Mouse (Mus musculus): ENCODE measurements around the gene Rab3d. TPM values are rescaled to one million over a fixed set of nuclear protein-coding genes. Genes with fewer than 3 reads are reported as not detected.
"Not testable (repeated sequence)": the region's sequence is repeated elsewhere in the genome, so short reads cannot be mapped to it uniquely, and the experiment has no call there.

The Rab3d gene
- polyA plus RNA-seq, 1 experiment from 2014 or later = 9.2 TPM

DNA sequence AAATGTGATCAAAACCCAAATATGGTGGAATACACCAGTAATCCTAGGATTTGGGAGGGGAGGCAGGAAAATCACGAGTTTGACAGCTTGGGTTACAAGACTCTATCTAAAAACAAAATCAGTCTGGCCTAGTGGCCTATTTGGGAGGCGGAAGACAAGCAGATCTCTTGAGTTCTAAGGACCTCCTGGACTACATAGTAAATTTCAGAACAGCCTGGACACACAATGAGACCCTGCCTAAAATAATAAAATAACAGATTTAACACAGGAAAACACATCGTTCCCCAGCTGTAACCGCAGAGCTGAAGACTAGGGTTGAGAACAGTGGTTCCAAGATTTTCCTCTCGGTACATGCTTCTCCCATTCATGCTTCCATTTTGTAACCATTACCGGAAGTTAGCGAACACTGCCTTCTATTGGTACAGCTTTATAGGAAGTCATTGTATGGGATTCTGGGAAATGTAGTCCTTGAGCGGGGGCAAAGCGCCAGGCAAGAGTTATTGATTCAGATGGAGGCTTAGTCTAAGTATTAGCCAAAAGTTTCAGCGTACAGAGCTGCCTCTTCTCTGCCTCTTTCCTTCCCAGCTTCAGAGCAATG lies 16.7 kb downstream of the Rab3d start:
- Histone ChIP-seq H3K4me3 (peak overlapping the region; percentile 46), H3K4me2 (peak overlapping the region; percentile 61), H3K27me3 (replicated peaks) (peaks cover 23% of the 10 kb centered on the region), H3K9ac (peak overlapping the region; percentile 55; the same call in 1 of the 2 replicates), H3K36me3 (no peaks in the 10 kb centered on the region), H3K9me3 (no peaks in the 10 kb centered on the region), H3K4me1 (no peaks in the 10 kb centered on the region), H3K27ac (replicated peaks) (no peak overlapping the region)
- ATAC-seq (ENCODE audit: extremely low read depth, insufficient number of reproducible peaks, low FRiP score, low TSS enrichment) = no peak
- 12% methylated on average over 10 of the region's 10 CpGs for WGBS

DNA sequence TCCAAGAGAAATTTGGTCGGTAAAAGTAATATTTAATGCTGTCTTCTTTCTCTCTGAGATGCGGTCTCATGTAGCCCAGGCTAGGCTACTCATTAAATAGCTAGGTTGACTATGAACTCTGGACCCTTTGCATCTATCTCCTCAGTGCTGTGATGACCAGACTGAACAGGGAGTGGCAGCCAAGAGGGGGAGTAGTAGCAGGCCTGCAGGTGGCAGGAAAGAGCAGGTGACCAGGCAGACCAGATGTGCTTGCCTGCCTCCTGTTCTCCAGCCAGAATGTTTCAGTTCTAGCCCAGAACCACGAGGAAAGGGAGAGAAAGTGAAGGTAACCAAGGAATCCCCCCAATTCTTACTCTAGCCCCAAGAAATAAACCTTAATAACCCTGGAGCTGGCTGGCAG lies 28.8 kb downstream of the Rab3d start:
- WGBS = 64% methylated on average over 3 of the region's 3 CpGs
- Histone ChIP-seq H3K4me1 (no peaks in the 10 kb centered on the region), H3K4me3 (no peak overlapping the region), H3K9ac (no peak overlapping the region), H3K27me3 (replicated peaks) (peaks cover 11% of the 10 kb centered on the region; the same call in 1 of the 2 replicates), H3K4me2 (no peak overlapping the region), H3K36me3 (no peaks in the 10 kb centered on the region), H3K9me3 (no peaks in the 10 kb centered on the region), H3K27ac (replicated peaks) (no peak overlapping the region)
- ATAC-seq (ENCODE audit: extremely low read depth, insufficient number of reproducible peaks, low FRiP score, low TSS enrichment) = no peak

DNA sequence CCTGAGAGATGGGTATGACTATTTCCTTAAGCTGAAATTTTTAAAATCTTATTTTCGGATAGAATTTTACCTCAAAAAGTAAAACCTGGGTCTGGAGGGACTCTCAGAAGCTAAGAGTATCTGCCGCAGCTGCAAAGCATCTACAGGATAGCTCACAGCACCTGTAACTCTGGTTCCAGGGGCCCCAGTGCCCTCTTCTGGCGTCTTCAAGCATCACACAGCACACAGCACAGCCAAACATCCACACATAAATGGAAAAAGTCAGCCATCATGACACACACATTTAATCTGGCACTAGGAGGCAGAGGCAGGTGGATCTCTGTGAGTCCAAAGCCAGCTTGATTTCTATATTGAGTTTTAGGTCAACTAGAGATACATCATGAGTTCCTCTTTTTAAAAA lies 41.4 kb downstream of the Rab3d start:
- no peak overlapping the region for H3K9ac ChIP-seq
- no peak overlapping the region for H3K4me2 ChIP-seq
- 57% methylated on average over 3 of the region's 3 CpGs for WGBS
- H3K9me3 ChIP-seq = 0 out of 2 replicates have a peak, but pooled peaks cover 5% of the 10 kb centered on the region
- H3K27ac ChIP-seq (replicated peaks) = no peak overlapping the region
- ATAC-seq (ENCODE audit: extremely low read depth, insufficient number of reproducible peaks, low FRiP score, low TSS enrichment) = no peak
- no peaks in the 10 kb centered on the region for H3K36me3 ChIP-seq
- peaks cover 6% of the 10 kb centered on the region for H3K27me3 ChIP-seq (replicated peaks)
- H3K4me1 ChIP-seq = no peaks in the 10 kb centered on the region
- no peak overlapping the region for H3K4me3 ChIP-seq

DNA sequence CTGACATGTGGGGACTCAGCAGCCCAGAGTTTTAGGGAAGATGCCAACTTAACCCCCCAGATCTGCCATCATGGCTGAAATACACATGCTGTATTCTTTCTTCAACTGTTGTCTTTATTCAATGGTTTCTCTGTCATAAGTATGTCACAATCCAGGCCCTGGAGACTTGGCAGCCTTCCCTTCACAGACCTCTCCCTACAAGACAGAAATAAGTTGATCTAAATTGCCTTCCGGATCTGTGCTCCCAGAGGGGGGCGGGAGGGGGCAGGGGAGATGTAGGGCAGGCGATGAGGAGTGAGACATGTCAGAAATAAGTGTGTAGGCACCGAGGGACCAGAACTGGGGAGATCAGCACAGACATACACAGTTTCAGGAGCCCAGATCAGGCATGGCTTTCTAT lies 45.8 kb downstream of the Rab3d start:
- no peak overlapping the region for H3K27ac ChIP-seq (replicated peaks)
- no peaks in the 10 kb centered on the region for H3K36me3 ChIP-seq
- H3K27me3 ChIP-seq (replicated peaks) = peaks cover 6% of the 10 kb centered on the region
- H3K9me3 ChIP-seq = no peaks in the 10 kb centered on the region
- WGBS = 45% methylated on average over 4 of the region's 4 CpGs
- H3K4me2 ChIP-seq = no peak overlapping the region
- H3K4me1 ChIP-seq = no peaks in the 10 kb centered on the region
- H3K9ac ChIP-seq = no peak overlapping the region
- no peak for ATAC-seq (ENCODE audit: extremely low read depth, insufficient number of reproducible peaks, low FRiP score, low TSS enrichment)
- H3K4me3 ChIP-seq = no peak overlapping the region

DNA sequence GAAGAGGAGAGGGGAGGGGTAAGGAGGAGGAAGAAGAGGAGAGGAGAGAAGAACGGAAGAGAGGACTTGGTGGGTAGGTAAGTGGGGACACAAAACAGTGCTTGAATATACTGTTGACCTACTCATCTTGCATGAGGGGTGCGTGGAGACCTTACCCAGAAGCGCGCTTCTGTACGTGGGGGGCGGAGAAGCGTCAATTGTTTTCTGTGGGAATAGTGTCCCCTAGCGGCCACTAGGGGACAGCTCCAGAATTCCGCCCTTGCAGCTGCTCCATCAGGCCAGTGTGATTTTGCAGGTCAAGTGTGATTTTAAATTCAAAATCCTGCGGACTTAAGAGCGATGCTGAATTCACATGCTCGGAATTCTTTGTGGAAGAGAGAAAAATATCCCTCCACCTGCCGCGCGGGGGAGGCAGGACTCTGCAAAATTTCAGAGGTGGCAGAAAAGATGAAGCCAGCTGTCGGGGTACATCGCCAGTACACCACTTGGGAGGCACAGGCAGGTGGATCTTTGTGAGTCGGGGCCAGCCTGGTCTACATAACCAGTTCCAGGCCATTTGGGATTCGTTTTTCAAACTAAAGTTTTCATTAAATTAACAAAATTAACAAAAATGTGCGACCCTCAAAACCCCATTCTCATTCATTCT lies 47.0 kb downstream of the Rab3d start:
- no peak overlapping the region for H3K9ac ChIP-seq
- no peaks in the 10 kb centered on the region for H3K4me1 ChIP-seq
- no peak overlapping the region for H3K27ac ChIP-seq (replicated peaks)
- no peaks in the 10 kb centered on the region for H3K36me3 ChIP-seq
- no peak for ATAC-seq (ENCODE audit: extremely low read depth, insufficient number of reproducible peaks, low FRiP score, low TSS enrichment)
- peak overlapping the region; percentile 60 for H3K4me2 ChIP-seq
- 14% methylated on average over 20 of the region's 20 CpGs for WGBS
- no peak overlapping the region for H3K4me3 ChIP-seq
- H3K27me3 ChIP-seq (replicated peaks) = peaks cover 6% of the 10 kb centered on the region
- no peaks in the 10 kb centered on the region for H3K9me3 ChIP-seq

DNA sequence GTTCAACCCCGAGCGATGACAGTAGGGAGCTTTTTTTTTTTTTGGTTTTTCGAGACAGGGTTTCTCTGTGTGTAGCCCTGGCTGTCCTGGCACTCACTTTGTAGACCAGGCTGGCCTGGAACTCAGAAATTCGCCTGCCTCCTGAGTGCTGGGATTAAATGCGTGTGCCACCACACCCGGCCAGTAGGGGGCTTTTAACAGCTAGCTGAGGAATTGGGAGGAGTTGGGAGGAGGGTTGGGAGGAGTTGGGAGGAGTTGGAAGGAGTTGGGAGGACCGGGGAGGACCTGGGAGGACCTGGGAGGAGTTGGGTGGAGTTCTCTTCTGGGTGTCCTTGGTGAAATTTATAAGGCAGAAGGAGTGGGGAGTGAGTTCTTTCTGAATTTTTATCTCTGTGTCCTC lies 48.7 kb downstream of the Rab3d start:
- 44% methylated on average over 7 of the region's 7 CpGs for WGBS
- H3K4me3 ChIP-seq; H3K4me1 ChIP-seq; H3K36me3 ChIP-seq; H3K4me2 ChIP-seq; H3K9ac ChIP-seq; H3K27ac ChIP-seq (replicated peaks); H3K27me3 ChIP-seq (replicated peaks); H3K9me3 ChIP-seq; ATAC-seq (ENCODE audit: extremely low read depth, insufficient number of reproducible peaks, low FRiP score, low TSS enrichment): not testable (repeated sequence)

DNA sequence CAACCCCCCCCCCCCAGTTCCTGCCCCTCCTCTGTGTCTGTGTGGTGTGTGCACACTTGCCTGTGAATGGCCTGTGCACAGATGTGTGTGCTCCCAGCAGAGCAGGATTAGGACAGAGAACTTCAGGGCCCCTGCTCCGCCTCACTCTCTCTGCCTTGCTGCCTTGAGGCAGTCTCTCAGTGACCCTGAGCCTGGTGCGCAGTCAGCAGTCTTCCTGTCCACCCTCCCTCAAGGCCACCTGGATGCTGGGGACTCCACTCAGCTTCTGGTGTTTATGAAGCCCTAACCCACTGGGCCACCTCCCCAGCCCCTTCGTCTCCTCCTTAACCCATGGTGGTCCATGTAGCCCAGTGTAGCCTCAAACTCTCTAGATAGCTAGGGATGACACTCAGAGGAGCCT lies 50.3 kb downstream of the Rab3d start:
- Histone ChIP-seq H3K27ac (replicated peaks) (no peak overlapping the region), H3K4me1 (no peaks in the 10 kb centered on the region), H3K4me2 (no peak overlapping the region), H3K4me3 (no peak overlapping the region), H3K9ac (no peak overlapping the region), H3K9me3 (no peaks in the 10 kb centered on the region), H3K27me3 (replicated peaks) (peaks cover 6% of the 10 kb centered on the region), H3K36me3 (no peaks in the 10 kb centered on the region)
- WGBS = 65% methylated on average over 3 of the region's 3 CpGs
- no peak for ATAC-seq (ENCODE audit: extremely low read depth, insufficient number of reproducible peaks, low FRiP score, low TSS enrichment)

DNA sequence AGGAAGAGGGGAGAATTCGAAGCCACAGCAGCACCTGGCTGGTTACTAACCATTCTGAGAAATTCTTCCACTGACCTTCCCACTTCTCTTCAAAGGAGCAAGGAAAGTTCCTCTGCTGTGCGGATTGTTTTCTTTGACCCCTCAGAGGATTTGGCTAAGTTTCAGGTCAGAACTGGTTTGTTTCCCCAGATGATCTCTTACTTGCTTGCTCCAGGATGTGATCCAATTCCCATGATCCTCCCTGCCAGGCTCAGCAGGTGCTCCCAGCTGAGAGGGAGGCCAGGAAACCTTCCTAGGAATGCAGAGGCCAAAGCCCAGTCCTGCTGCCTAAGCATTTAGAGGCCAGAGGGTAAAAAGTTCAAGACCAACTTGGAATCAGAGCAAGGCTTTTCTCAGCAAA lies 51.4 kb downstream of the Rab3d start:
- no peaks in the 10 kb centered on the region for H3K4me1 ChIP-seq
- no peak for ATAC-seq (ENCODE audit: extremely low read depth, insufficient number of reproducible peaks, low FRiP score, low TSS enrichment)
- H3K27me3 ChIP-seq (replicated peaks) = no peaks in the 10 kb centered on the region
- H3K36me3 ChIP-seq = no peaks in the 10 kb centered on the region
- 43% methylated on average over 2 of the region's 2 CpGs for WGBS
- H3K27ac ChIP-seq (replicated peaks) = peak overlapping the region; percentile 51
- no peak overlapping the region for H3K4me3 ChIP-seq
- no peak overlapping the region for H3K4me2 ChIP-seq
- H3K9me3 ChIP-seq = peaks cover 6% of the 10 kb centered on the region; the same call in 1 of the 2 replicates
- no peak overlapping the region for H3K9ac ChIP-seq

DNA sequence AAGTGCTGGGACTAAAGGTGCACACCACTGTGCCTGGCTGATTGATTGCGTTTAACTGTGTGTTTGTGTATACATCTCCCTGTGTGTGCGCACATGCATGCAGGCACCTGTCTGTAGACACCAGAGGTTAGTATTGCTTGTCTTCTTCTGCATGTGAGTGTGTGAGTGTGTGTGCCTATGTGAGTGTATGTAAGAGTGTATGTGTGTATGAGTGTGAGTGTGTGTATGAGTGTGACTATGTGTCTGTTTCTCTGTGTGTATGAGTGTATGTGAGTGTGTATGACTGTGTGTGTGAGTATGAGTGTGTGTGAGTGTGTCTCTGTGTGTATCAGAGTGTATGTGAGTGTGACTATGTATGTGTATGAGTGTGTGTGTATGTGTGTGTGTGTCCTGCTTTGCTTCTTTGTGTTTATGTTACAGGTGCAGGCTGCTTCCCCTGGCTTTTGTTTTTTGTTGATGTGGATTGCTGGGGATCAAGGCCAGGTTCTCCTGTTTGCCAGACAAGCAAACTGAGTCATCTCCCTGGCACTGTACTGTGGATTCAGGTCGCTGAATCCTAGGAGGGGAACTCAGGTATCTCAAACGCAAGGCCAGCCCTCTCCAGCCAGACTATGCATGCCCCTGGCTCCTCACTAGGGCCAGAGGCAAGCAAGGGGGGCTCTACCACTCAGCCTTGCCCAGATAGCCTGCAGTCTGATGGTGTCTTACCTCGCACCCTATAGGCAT lies 52.2 kb downstream of the Rab3d start:
- 65% methylated on average over 5 of the region's 5 CpGs for WGBS
- no peak overlapping the region for H3K4me3 ChIP-seq
- H3K27me3 ChIP-seq (replicated peaks) = no peaks in the 10 kb centered on the region
- no peak overlapping the region for H3K4me2 ChIP-seq
- peak overlapping the region; percentile 51 for H3K27ac ChIP-seq (replicated peaks)
- H3K4me1 ChIP-seq = no peaks in the 10 kb centered on the region
- no peak for ATAC-seq (ENCODE audit: extremely low read depth, insufficient number of reproducible peaks, low FRiP score, low TSS enrichment)
- H3K9me3 ChIP-seq = peaks cover 6% of the 10 kb centered on the region; the same call in 1 of the 2 replicates
- no peaks in the 10 kb centered on the region for H3K36me3 ChIP-seq
- H3K9ac ChIP-seq = no peak overlapping the region

DNA sequence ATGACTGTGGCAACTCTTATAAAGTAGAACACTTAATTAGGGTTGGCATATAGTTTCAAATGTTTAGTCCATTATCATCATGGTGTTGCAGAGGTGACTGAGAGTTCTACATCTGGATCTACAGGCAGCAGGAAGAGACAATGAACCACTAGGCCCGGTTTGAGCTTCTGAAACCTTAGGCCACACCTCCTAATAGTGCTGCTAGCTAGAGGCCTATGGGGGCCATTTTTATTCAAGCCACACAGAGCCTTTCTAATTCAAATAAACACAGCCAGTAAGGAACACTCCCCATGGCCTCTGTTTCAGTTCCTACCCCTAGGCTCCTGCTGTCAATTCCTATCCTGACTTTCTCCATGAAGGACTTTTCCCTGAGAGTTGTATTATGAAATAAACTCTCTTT lies 55.8 kb downstream of the Rab3d start:
- Histone ChIP-seq H3K4me3 (no peak overlapping the region), H3K9me3 (peaks cover 6% of the 10 kb centered on the region; the same call in 1 of the 2 replicates), H3K4me1 (peaks cover 9% of the 10 kb centered on the region; the same call in 1 of the 2 replicates), H3K27me3 (replicated peaks) (no peaks in the 10 kb centered on the region), H3K9ac (no peak overlapping the region), H3K4me2 (no peak overlapping the region), H3K27ac (replicated peaks) (no peak overlapping the region), H3K36me3 (no peaks in the 10 kb centered on the region)
- no peak for ATAC-seq (ENCODE audit: extremely low read depth, insufficient number of reproducible peaks, low FRiP score, low TSS enrichment)
- WGBS = 78% methylated on average over 1 of the region's 1 CpGs

DNA sequence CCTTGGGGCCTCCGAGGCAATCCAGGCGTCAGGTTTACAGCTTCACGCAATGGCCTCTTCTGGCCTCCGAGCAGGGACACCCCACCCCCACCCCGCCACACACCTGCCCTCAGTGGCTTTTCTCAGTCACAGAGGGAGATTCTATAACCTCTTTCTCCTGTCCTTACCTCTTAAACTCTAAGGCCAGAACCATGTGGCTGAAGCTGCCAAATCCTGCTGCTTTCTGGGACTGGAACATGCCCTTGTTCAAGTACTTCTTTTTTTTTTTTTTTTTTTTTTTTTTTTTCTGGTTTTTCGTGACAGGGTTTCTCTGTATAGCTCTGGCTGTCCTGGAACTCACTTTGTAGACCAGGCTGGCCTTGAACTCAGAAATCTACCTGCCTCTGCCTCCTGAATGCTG lies 57.6 kb downstream of the Rab3d start:
- not testable (repeated sequence) for H3K4me1 ChIP-seq; H3K27me3 ChIP-seq (replicated peaks); ATAC-seq (ENCODE audit: extremely low read depth, insufficient number of reproducible peaks, low FRiP score, low TSS enrichment); H3K36me3 ChIP-seq; H3K4me2 ChIP-seq; H3K27ac ChIP-seq (replicated peaks); H3K9ac ChIP-seq; H3K4me3 ChIP-seq; H3K9me3 ChIP-seq
- 70% methylated on average over 6 of the region's 6 CpGs for WGBS
